Mouse (Mus musculus) heart, adult 2 months (tissue): ENCODE measurements around the gene Arsg.

Experiments used
- CTCF ChIP-seq: fragments of 200-600 bp; IDR thresholded peaks from 2 replicates; pipeline ENCODE4 v1.8.1; 2022; ENCODE audit warnings: antibody characterized with exemption, mild to moderate bottlenecking, moderate library complexity
- POLR2A ChIP-seq: fragments of 200-500 bp; IDR thresholded peaks from 2 replicates; pipeline ENCODE4 v1.6.1; 2011; ENCODE audit warnings: mild to moderate bottlenecking, low read depth, low read length, control low read depth; ENCODE audit not compliant: insufficient read depth

GRCm38 (mm10) chr11:109559241-109559640 lies 86.1 kb downstream of the Arsg start:
- no peak for TF ChIP-seq CTCF
- no peak for TF ChIP-seq POLR2A
